Mouse (Mus musculus) neutrophil, adult 5-6 weeks (primary cell): ENCODE measurements around the gene Cdc42ep3. TPM values are rescaled to one million over a fixed set of nuclear protein-coding genes. Genes with fewer than 3 reads are reported as not detected.

Experiments used
- ATAC-seq: fragments of 151-379, 151-347 bp; 2 replicates; pipeline ENCODE4 v1.8.0; 2017; ENCODE audit warnings: mild to moderate bottlenecking, moderate TSS enrichment; ENCODE audit not compliant: insufficient number of reproducible peaks, poor library complexity, low FRiP score, severe bottlenecking; ENCODE audit errors: extremely low read depth
- total RNA-seq: library from RNA; stranded (forward); fragments of 200-1000 nt; gene quantifications from 2 replicates; pipeline ENCODE4 v1.2.3, GENCODE M21; 2017

The Cdc42ep3 gene
- total RNA-seq, 1 experiment from 2014 or later = 105 TPM

GRCm38 (mm10) chr17:79347920-79348589 lies 6.8 kb downstream of the Cdc42ep3 start:
- ATAC-seq = peak; percentile 52

GRCm38 (mm10) chr17:79347291-79347690 lies 7.6 kb downstream of the Cdc42ep3 start:
- peak; percentile 49; the same call in 1 of the 2 replicates for ATAC-seq

- ATAC-seq = no peak
Measured at GRCm38 (mm10) chr17:79345001-79345709, 9.7 kb downstream of the Cdc42ep3 start.

- ATAC-seq = no peak
Measured at GRCm38 (mm10) chr17:79343334-79343946, 11.5 kb downstream of the Cdc42ep3 start.

- ATAC-seq = no peak
Measured at GRCm38 (mm10) chr17:79342639-79343333, 12.1 kb downstream of the Cdc42ep3 start.

- no peak for ATAC-seq
Measured at GRCm38 (mm10) chr17:79341946-79342470, 12.9 kb downstream of the Cdc42ep3 start.

- no peak for ATAC-seq
Measured at GRCm38 (mm10) chr17:79337494-79337893, 17.4 kb downstream of the Cdc42ep3 start.

GRCm38 (mm10) chr17:79334701-79335100 lies 20.2 kb downstream of the Cdc42ep3 start:
- ATAC-seq = no peak

GRCm38 (mm10) chr17:79333650-79334049 lies 21.2 kb downstream of the Cdc42ep3 start:
- no peak for ATAC-seq

GRCm38 (mm10) chr17:79332864-79333263 lies 22.0 kb downstream of the Cdc42ep3 start:
- ATAC-seq = no peak

GRCm38 (mm10) chr17:79330397-79330796 lies 24.5 kb downstream of the Cdc42ep3 start:
- no peak for ATAC-seq

- no peak for ATAC-seq
Measured at GRCm38 (mm10) chr17:79326868-79327376, 28.0 kb downstream of the Cdc42ep3 start.

- ATAC-seq = no peak
Measured at GRCm38 (mm10) chr17:79317085-79317751, 37.7 kb downstream of the Cdc42ep3 start.

- ATAC-seq = no peak
Measured at GRCm38 (mm10) chr17:79315415-79316094, 39.3 kb downstream of the Cdc42ep3 start.

- no peak for ATAC-seq
Measured at GRCm38 (mm10) chr17:79310465-79310864, 44.4 kb downstream of the Cdc42ep3 start.

- ATAC-seq = no peak
Measured at GRCm38 (mm10) chr17:79309506-79309905, 45.4 kb downstream of the Cdc42ep3 start.

- ATAC-seq = no peak
Measured at GRCm38 (mm10) chr17:79305644-79306043, 49.2 kb downstream of the Cdc42ep3 start.
